Mouse (Mus musculus): ENCODE measurements around the gene Tnrc6b. TPM values are rescaled to one million over a fixed set of nuclear protein-coding genes. Genes with fewer than 3 reads are reported as not detected.

Gene Tnrc6b
- polyA plus RNA-seq (2012; rRNA removed): 15.8 and 21.6 TPM in 2 replicates

DNA sequence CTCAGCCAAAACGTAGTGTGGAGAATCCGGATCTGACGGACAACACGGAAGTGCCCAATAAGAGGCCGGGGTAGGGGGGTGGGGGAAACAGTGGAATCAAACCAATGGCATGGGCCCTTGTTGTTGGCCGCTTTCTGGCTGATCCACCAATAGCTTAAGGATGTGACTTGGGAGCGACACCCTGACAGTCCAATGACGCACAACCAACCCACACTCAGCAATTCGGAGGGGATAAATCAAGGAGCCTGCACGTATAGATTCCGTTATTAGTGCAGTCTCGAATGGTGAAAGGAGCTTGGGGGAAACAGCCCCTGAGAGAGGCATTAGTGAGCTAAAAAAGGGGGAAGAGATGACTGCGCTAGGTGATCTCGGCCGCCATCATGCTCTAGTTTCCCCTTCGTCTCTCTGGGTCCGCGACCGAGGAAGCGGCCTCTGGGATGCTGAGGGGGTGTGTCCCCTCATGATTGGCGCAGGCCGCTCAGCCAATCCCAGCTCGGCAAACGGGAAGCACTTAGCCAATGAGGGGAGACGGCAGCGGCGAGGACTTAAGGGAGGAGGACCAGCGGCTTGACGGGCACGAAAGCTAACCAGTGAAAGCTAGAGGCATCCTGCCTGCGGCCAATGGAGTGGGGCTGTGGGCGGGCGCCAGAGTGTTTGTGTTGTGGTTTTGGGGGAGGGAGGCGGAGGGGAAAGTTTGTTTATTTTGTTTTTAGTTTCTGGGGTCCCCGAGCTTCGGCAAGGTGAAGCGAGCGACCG is at the start of gene Tnrc6b:
Gene Tnrc6b (plus strand): TSS at position 706 of the 756 bp plus-strand sequence.

DNA sequence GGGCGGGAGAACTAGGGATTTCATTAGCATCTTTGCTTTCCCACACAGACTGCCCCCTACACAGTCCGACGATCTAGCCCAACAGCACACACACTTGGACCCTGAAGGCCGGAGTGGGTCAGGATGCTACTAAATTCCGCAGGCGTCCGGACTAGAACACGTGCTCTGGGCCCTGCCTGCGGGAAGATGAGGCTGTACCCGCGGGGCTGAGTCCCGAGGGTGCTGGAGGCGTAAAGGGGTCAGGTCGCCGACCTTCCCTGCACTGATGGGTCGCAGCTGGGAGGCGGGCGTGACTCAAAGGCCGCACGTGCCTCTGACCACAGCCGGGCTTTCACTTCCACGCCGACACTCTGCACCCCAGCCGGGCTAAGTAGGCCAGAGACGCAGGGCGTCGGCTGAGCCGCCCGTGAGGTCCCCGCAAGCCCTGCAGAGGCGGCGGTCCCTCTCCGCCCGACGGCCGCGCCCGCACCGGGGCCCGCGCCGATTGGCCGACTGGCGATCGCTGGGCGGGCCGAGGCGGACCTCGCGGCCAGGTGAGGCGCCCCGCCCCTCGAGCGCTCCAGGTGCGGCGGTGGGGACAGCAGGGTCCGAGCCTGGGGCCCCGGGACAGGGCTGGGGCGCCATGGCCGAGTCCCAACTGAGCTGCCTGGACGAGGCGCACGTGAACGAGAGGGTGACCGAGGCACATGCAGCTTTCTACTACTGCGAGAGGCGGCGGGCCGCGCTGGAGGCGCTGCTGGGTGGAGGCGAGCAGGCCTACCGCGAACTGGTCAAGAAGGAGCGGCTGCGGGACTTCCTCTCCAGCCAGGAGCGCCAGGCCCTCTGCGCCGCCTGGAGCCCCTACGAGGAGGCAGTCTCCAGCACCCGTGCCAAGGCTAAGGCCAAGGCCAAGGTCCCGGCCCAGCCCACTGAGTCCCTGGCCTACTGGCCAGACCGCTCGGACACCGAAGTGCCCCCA is 39.5 kb upstream of the Tnrc6b start, which contains the start of gene Fam83f:
Gene Fam83f (plus strand): TSS at position 553 of the 958 bp plus-strand sequence.

DNA sequence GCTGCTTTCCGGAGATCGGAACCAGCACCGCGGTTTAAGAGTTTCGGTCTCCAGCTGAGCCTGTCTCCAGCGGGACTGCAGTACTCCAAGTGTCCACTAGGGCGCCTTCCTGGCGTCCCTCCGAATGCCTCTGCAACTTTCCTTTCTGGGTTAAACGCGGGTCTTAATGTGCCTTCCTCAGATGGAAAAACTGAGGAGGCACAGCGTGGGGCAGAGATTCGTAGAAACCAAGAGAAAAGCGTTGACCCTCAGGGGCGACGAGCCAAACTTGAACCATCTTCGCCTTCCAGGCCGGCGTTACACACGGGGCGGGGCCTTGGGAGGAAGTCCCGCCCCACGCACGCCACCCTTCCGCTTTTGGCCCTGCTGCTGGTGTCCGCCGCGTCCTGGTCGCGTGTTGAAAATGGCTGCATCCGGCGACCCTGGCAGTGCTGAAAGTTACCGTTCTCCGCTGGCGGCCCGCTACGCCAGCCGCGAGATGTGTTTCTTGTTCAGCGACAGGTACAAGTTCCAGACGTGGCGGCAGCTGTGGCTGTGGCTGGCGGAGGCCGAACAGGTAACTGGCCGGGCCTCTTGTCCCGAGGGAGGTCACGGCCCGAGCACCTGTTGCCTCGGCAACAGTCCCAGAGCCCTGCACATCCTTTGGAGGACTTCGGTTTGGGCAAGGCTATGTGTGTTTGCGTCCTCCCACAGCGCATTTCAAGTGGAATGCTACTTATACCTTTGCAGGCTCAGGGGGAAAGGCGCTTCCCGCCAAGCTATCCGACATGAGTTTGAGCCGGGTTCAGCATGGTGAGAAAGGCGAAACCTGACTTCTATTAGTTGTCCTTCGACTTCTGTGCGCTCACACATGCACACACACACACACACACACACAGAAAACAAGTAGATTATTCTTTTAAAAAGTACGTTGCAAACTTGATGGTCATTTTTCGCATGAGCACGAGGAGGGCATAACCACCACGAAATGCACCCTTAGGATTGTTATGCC is 237.3 kb downstream of the Tnrc6b start, which contains the start of gene Adsl:
Gene Adsl (plus strand): TSS at position 346 of the 991 bp plus-strand sequence.

DNA sequence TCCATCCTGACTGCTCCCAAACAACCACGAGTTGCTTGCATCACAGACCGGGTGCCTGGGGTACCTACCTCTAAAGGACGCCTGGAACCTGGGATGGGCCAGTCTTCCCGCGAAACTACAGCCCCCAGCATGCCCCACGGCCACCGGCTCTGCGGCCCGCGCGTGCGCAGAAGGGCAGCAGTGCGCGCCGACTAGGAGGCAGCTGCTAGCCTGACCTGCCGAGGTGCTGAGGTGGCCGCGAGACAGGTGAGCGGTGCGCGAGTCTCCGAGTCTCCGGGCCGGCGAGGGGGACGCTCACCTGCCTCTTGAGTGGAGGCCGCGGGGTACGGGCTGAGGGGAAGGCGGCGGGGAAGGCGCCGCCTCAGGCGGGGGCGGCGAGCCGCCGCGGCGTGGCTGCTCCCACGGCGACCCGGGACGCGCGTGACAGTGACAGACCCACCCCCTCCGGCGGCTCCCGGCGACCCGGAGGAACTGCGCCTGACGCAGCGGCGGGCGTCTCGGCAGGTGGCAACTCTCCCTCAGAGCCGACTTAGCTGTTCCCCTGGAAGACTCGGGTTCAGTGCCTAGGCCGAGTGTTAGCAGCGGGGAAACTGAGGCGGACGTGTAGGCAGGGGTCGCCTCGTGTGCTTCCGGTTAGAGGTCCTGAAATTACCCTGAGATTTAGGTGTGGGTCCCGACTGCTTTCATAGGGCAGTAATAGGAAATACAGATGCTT is 266.7 kb downstream of the Tnrc6b start, which contains the start of gene Sgsm3:
Gene Sgsm3 (plus strand): TSS at position 146 of the 715 bp plus-strand sequence.

Other genes with a start within 250 kb of the Tnrc6b start
- not detected in 2 replicates for gene Enthd1, start 146.2 kb upstream of the Tnrc6b start, polyA plus RNA-seq (2012; rRNA removed)
- 3.1 and 3.8 TPM in 2 replicates for gene Grap2, start 138.7 kb upstream of the Tnrc6b start, polyA plus RNA-seq (2012; rRNA removed)
- gene Fam83f, start 39.5 kb upstream of the Tnrc6b start, polyA plus RNA-seq (2012; rRNA removed): 0.24 and 0.34 TPM in 2 replicates
- 77.8 and 96.9 TPM in 2 replicates for gene Adsl, start 237.2 kb downstream of the Tnrc6b start, polyA plus RNA-seq (2012; rRNA removed)

Measured in central nervous system, embryonic 11.5 days (tissue).